Mouse (Mus musculus) bone marrow, adult 2 months (tissue): ENCODE measurements around the gene Lad1. TPM values are rescaled to one million over a fixed set of nuclear protein-coding genes. Genes with fewer than 3 reads are reported as not detected.

Experiments
- H3K27ac ChIP-seq: fragments of 200-500 bp; 2 replicates; pipeline ENCODE4 v1.5.1; 2012; ENCODE audit warnings: low read depth, mild to moderate bottlenecking, control low read depth, inconsistent platforms, low read length; ENCODE audit not compliant: control insufficient read depth, poor library complexity, insufficient read depth
- H3K4me1 ChIP-seq: fragments of 200-500 bp; 2 replicates; pipeline ENCODE4 v1.6.1; 2011; ENCODE audit warnings: low read length; ENCODE audit not compliant: control insufficient read depth, insufficient read depth
- H3K4me3 ChIP-seq: fragments of 200-500 bp; replicated peaks from 2 replicates; pipeline ENCODE3; 2011; ENCODE audit warnings: mild to moderate bottlenecking, low read depth, low read length, control low read depth; ENCODE audit not compliant: control insufficient read depth
- CTCF ChIP-seq: fragments of 200-500 bp; IDR thresholded peaks from 2 replicates; pipeline ENCODE4 v1.5.1; 2011; ENCODE audit warnings: low read length, control low read depth; ENCODE audit not compliant: control insufficient read depth, insufficient read depth
- POLR2A ChIP-seq: fragments of 200-500 bp; IDR thresholded peaks from 2 replicates; pipeline ENCODE4 v1.6.1; 2011; ENCODE audit warnings: low read depth, mild to moderate bottlenecking, control low read depth, low read length, borderline replicate concordance; ENCODE audit not compliant: control insufficient read depth
- WGBS: fragments of 180-500 bp; shearing (Covaris S2); methylation state at CpG from one replicate; pipeline ENCODE4 v1.1.7; 2018; 5-methylcytosine and 5-hydroxymethylcytosine counted together
- polyA plus RNA-seq: library from polyadenylated mRNA; stranded (reverse); fragments of >200 nt; gene quantifications from 2 replicates; pipeline ENCODE4 v1.2.4, GENCODE M21; 2011; ENCODE audit warnings: low replicate concordance; ENCODE audit not compliant: missing spikeins, insufficient read depth, insufficient read length

Lad1 gene
- polyA plus RNA-seq, 1 experiment: 0.77 TPM

- TF ChIP-seq CTCF (no peak), POLR2A (no peak)
- no peak overlapping the region for H3K27ac ChIP-seq
- no peak overlapping the region for H3K4me3 ChIP-seq
- H3K4me1 ChIP-seq: no peaks in the 10 kb centered on the region
- 54% methylated on average over 4 of the region's 4 CpGs for WGBS
Measured at GRCm38 (mm10) chr1:135813071-135813470, 5.3 kb upstream of the Lad1 start.

GRCm38 (mm10) chr1:135813687-135814395, 4.6 kb upstream of the Lad1 start:
- H3K4me1 ChIP-seq: no peaks in the 10 kb centered on the region
- 52% methylated on average over 5 of the region's 5 CpGs for WGBS
- H3K27ac ChIP-seq: no peak overlapping the region
- no peak overlapping the region for H3K4me3 ChIP-seq
- no peak for TF ChIP-seq CTCF

- WGBS: 70% methylated on average over 5 of the region's 5 CpGs
- TF ChIP-seq POLR2A (no peak), CTCF (no peak)
- no peak overlapping the region for H3K4me3 ChIP-seq
- no peak overlapping the region for H3K27ac ChIP-seq
- H3K4me1 ChIP-seq: no peaks in the 10 kb centered on the region
Measured at GRCm38 (mm10) chr1:135814531-135814930, 3.9 kb upstream of the Lad1 start.

GRCm38 (mm10) chr1:135817595-135817994, 803 bp upstream of the Lad1 start:
- no peak overlapping the region for H3K4me3 ChIP-seq
- TF ChIP-seq POLR2A (no peak), CTCF (no peak)
- no peaks in the 10 kb centered on the region for H3K4me1 ChIP-seq
- WGBS: 15% methylated on average over 4 of the region's 4 CpGs
- H3K27ac ChIP-seq: no peak overlapping the region

GRCm38 (mm10) chr1:135820071-135820470, 1.7 kb downstream of the Lad1 start:
- TF ChIP-seq POLR2A (no peak), CTCF (no peak)
- WGBS: 86% methylated on average over 10 of the region's 10 CpGs
- Histone ChIP-seq H3K4me3 (no peak overlapping the region), H3K4me1 (no peaks in the 10 kb centered on the region), H3K27ac (no peak overlapping the region)

- TF ChIP-seq CTCF (no peak), POLR2A (no peak)
- no peaks in the 10 kb centered on the region for H3K4me1 ChIP-seq
- no peak overlapping the region for H3K4me3 ChIP-seq
- no peak overlapping the region for H3K27ac ChIP-seq
- WGBS: 75% methylated on average over 16 of the region's 16 CpGs
Measured at GRCm38 (mm10) chr1:135820736-135821364, 2.5 kb downstream of the Lad1 start.

GRCm38 (mm10) chr1:135821780-135822179, 3.4 kb downstream of the Lad1 start:
- no peak overlapping the region for H3K4me3 ChIP-seq
- H3K27ac ChIP-seq: no peak overlapping the region
- H3K4me1 ChIP-seq: no peaks in the 10 kb centered on the region
- 79% methylated on average over 7 of the region's 7 CpGs for WGBS
- TF ChIP-seq POLR2A (no peak), CTCF (no peak)

- peak; percentile 35 for TF ChIP-seq CTCF
- no peak for TF ChIP-seq POLR2A
- Histone ChIP-seq H3K4me1 (no peaks in the 10 kb centered on the region), H3K27ac (no peak overlapping the region), H3K4me3 (no peak overlapping the region)
- WGBS: 0% methylated on average over 1 of the region's 1 CpGs
Measured at GRCm38 (mm10) chr1:135828918-135829317, 10.5 kb downstream of the Lad1 start.
